Mouse (Mus musculus) heart, postnatal 25 days (tissue): ENCODE data around the gene Fgfr2. TPM values are rescaled to one million over a fixed set of nuclear protein-coding genes. Genes with fewer than 3 reads are reported as not detected.
"Not testable (repeated sequence)": the region's sequence is repeated elsewhere in the genome, so short reads cannot be mapped to it uniquely, and the experiment has no call there.

ENCODE experiments used
- DNase-seq: peaks from one replicate; pipeline ENCODE4 v3.0.0; 2022; ENCODE audit warnings: low spot score
- intact Hi-C: fragments of 180-260 bp; cut with DNase I; formaldehyde crosslinking; loops from one replicate; pipeline ENCODE4 v1.15.1; 2025
- total RNA-seq, 2 experiments: library from RNA; stranded (reverse); gene quantifications; 2 replicates each; pipeline ENCODE4 v1.2.3; 2021

The Fgfr2 gene
- total RNA-seq, 2 experiments from 2014 or later = 1.7 to 1.8 TPM

- intact Hi-C loops = loop anchor here (5.0 to 10.0 kb wide), 2 partner anchors 70 to 127 kb away; no protein-coding TSS in a partner anchor
- no peak for DNase-seq
Measured at GRCm38 (mm10) chr7:130674526-130674925, 2448.6 kb downstream of the Fgfr2 start.

DNA sequence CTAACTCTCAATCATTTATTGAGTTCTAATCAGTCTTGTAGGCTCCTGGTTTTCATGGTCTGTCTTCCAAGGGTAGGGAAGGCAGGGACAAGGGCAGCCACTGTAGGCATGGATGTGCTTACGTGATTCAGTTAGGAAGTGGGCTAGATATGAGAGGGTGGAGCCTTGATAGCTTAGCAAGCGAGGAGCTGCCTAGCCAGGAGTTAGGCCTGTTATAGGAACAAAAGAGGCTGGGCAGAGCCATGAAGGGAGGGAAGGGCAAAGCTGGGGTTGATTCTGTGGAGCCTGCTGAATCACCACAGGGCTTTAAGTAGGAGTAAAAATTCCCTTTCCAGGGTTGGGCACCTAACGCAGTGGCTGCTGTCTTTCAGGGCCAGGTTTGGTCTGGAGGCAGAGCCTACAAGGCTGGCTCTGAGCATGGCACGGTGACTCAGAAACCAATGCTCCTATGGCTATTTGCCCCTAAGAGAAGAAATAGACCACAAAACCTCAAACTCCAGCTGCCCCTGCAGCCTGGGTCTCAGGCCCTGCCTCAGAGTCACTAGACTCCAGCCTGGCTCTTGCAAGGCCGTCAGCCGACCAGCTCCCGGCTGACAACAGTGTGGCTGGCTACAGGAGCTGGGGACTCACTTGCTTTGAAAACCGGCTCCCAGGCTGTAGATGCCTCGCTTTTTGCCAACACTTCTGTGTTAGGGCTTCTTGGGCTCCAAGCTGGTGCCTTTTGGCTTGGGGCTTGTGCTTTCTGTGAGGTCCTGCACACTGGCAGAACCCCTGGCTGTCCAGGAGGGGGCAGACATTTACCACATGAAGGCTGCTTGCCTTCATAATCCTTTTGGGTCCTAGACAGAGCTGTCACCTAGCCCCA, 2449.7 kb downstream of the Fgfr2 start:
- intact Hi-C loops = loop anchor here (2.0 to 10.0 kb wide), 3 partner anchors 69 to 126 kb away; no protein-coding TSS in a partner anchor
- no peak for DNase-seq

- intact Hi-C loops = loop anchor here (2.0 to 10.0 kb wide), 3 partner anchors 14 to 124 kb away; no protein-coding TSS in a partner anchor
- DNase-seq = peak; percentile 83
Measured at GRCm38 (mm10) chr7:130671301-130671700, 2451.8 kb downstream of the Fgfr2 start.

DNA sequence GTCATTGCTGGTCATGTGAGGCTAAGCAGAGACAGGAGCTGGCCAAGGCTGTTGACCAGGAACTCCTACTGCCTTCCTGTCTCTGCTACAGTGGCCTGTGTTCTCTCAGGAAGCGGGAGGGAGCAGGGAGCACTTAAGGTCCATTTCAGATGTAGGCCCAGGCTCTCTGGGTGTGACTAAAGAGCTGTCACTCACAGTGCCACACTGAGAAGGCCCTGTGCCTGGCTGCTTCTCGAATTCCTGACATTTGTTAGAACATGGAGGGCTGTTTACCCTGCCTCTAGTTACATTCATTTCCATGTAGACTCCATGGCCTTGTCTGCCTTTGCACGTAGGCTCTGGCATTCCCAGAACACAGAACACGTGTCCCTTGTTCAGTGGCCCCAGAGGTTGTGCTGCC, 2452.8 kb downstream of the Fgfr2 start:
- intact Hi-C loops = loop anchor here (2.0 to 10.0 kb wide), 3 partner anchors 14 to 123 kb away; no protein-coding TSS in a partner anchor
- peak; percentile 42 for DNase-seq

GRCm38 (mm10) chr7:130669370-130669881, 2453.7 kb downstream of the Fgfr2 start:
- intact Hi-C loops = no loop called here
- DNase-seq = peak; percentile 45

GRCm38 (mm10) chr7:130668729-130669281, 2454.3 kb downstream of the Fgfr2 start:
- intact Hi-C loops = no loop called here
- DNase-seq = no peak

DNA sequence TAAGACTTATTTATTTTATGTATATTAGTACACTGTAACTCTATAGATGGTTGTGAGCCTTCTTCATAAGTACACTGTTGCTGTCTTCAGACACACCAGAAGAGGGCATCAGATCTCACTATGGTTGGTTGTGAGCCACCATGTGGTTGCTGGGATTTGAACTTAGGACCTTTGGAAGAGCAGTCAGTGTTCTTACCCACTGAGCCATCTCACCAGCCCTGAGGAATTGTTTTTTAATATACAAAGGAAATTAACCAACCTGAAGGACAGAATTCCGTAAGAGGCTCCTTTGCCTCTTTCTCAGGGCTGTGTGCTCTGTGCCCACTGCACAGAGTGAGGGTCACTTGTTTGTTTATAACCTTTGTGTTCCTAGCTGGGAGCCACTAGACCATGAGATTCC, 2455.1 kb downstream of the Fgfr2 start:
- intact Hi-C loops, DNase-seq: not testable (repeated sequence)

DNA sequence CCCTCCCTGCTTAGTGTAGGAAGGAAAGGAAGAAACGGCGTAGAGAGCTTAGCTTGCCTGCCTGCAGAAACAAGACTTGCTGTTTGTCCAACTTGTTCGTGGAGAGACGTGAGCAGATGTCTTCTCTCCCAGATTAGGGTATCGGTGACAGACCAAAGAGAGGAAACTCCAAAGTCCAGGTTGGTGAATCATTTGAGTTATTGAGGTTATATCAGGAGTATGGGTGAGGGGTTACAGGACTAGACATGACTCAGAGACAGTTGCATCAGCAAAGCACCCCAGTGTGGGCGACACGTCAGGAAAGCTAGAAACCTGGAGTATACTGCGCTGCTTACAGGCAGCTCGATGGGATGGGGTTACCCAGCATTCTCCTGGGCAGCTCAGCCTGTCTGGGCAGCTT, 2457.8 kb downstream of the Fgfr2 start:
- intact Hi-C loops = no loop called here
- DNase-seq = no peak

- no peak for DNase-seq
- intact Hi-C loops = no loop called here
Measured at GRCm38 (mm10) chr7:130664629-130665028, 2458.5 kb downstream of the Fgfr2 start.

GRCm38 (mm10) chr7:130664037-130664436, 2459.1 kb downstream of the Fgfr2 start:
- intact Hi-C loops = no loop called here

GRCm38 (mm10) chr7:130662869-130663268, 2460.3 kb downstream of the Fgfr2 start:
- DNase-seq = no peak
- intact Hi-C loops = no loop called here

More at GRCm38 (mm10) chr7:130664037-130664436, 2459.1 kb downstream of the Fgfr2 start:
- DNase-seq = no peak

DNA sequence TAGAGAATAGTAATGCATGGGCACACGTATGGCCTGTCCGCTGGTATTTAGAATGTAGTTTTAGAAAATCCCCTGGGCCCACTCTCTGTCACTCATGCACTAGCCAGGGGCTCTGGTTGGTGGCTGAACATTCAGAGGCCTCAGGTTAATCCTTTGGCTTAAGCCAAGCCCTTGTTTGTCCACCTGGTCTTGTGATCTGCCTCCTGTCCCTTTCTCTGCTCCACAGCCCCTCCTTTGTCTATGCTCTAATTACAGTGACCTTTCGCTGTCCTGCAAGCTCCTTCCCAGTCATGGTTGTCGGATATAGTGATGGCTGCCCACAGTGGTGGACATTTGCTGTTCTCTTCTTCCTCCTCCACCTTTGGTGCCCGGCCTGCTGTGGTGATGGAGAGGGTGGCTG, 2460.9 kb downstream of the Fgfr2 start:
- DNase-seq = no peak
- intact Hi-C loops = no loop called here

DNA sequence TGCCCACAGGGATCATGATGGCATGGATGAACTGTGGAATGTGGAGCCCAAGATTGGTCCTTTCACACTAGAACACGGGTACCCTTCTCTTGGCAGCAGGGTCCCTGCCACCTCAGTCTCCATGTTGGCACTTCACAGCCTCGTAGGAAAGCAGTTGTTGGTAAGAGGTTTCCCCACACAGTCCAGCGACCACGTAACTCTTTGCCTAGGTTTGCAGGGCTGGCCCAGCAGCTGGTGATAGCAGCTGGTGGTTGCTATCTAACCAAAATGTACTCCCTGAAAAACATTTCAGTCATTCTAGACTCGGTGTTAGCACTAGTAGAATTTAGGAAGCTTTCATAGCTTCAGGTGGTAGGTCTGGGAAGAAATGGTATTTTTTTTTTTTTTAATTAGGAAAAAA, 2464.0 kb downstream of the Fgfr2 start:
- DNase-seq = no peak

GRCm38 (mm10) chr7:130657751-130658150, 2465.4 kb downstream of the Fgfr2 start:
- peak; percentile 87 for DNase-seq
- intact Hi-C loops = loop anchor here (2.0 kb wide), 1 partner anchor 13 kb away; no protein-coding TSS in a partner anchor

More for the DNA sequence above, 2464.0 kb downstream of the Fgfr2 start:
- intact Hi-C loops = no loop called here

DNA sequence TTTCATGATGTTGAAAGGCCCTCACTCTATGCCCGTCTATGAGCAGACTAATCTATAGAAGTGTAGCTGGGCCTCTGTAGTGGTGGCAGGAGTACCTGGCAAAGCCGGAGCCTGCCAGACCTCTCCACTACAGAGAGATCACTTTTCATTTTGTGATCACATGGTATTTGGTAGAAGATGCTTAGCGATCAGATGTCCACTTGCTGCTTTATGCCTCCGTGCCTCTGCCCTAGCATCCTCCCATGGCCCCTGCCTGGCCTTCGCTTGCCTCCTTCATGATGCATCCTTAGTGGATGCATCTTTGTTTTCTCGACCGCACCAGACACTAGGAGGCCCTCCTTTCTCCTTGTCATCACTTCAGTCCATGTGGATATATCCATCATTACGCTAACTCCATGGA, 2466.2 kb downstream of the Fgfr2 start:
- no peak for DNase-seq
- intact Hi-C loops = loop anchor here (2.0 kb wide), 1 partner anchor 14 kb away; no protein-coding TSS in a partner anchor

DNA sequence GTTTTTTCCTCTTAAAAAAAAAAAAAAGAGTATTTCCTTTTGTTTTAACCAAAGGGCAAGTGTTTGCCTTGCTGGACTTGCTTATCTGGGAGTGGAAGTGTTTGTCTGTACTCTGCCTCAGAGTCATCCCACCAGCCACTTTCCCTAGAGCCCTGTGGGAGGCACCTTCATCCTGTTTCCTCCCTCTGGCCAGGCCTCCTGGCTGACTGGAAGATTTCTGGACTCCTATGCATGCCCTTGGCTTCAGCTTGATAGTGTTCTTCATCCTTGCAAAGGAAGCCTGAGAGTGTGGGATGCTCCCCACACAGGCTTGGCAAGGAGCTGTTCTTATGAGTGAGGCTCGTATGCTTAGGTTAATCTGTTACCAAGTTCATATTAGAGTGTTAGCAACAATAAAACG, 2468.6 kb downstream of the Fgfr2 start:
- DNase-seq = peak; percentile 58
- intact Hi-C loops = no loop called here

- intact Hi-C loops = no loop called here
- DNase-seq = no peak
Measured at GRCm38 (mm10) chr7:130653036-130653555, 2470.1 kb downstream of the Fgfr2 start.

GRCm38 (mm10) chr7:130650621-130651020, 2472.5 kb downstream of the Fgfr2 start:
- DNase-seq = no peak

GRCm38 (mm10) chr7:130649257-130649656, 2473.9 kb downstream of the Fgfr2 start:
- peak; percentile 46 for DNase-seq

More at GRCm38 (mm10) chr7:130650621-130651020, 2472.5 kb downstream of the Fgfr2 start:
- intact Hi-C loops = no loop called here

GRCm38 (mm10) chr7:130648061-130648460, 2475.1 kb downstream of the Fgfr2 start:
- intact Hi-C loops = no loop called here

More at GRCm38 (mm10) chr7:130649257-130649656, 2473.9 kb downstream of the Fgfr2 start:
- intact Hi-C loops = no loop called here

More at GRCm38 (mm10) chr7:130648061-130648460, 2475.1 kb downstream of the Fgfr2 start:
- no peak for DNase-seq
